Mouse (Mus musculus): ENCODE results near the gene Sema5b. TPM values are rescaled to one million over a fixed set of nuclear protein-coding genes. Genes with fewer than 3 reads are reported as not detected.

The Sema5b gene
- total and polyA plus RNA-seq, 2 experiments from 2014 or later: 12.8 to 30.1 TPM

DNA sequence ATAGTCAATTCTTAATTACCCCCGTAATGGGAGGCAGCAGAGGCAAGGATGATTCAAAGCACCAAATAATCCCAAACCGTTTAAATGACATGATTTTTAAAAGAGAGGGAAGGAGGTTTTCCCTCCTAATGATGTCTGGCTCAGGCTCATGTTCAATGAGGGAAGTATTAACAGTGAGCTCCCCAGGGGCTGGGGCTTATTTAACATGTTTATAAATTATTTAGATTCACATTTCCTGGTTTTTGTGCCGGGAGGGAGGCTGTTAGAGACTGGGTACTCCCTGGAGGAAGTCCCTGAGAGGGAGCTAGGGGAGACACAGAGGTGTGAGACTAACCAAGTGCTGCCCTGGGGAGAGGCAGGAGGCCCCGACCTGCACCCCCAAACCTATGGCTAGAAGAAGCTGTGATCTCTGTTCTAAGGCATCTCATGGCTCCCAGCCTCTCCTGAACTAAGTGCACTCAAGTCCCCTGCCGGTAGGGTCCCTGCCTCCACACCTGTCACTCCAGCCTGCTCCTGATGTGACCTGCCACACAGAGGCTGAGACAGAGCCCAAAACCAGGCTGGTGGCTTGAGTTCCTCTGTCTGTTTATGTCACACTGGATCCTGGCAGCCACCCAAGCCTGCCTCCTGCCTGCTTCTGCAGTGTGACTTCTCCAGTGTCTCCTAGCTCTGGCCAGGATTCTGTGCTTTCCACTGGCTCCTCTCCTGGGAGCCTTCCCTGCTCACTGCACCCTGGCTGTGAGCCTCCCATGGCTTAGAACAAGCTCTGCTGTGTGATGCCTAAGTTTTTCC, 51.5 kb downstream of the Sema5b start:
- H3K9me3 ChIP-seq (ENCODE audit: low read length): no peaks in the 10 kb centered on the region
- H3K36me3 ChIP-seq (ENCODE audit: insufficient read depth): no peaks in the 10 kb centered on the region
- no peak overlapping the region; the same call in 1 of the 2 replicates for H3K9ac ChIP-seq
- peaks cover 39% of the 10 kb centered on the region for H3K4me1 ChIP-seq (ENCODE audit: insufficient read depth)
- no peaks in the 10 kb centered on the region for H3K27me3 ChIP-seq (ENCODE audit: insufficient read depth, low read length)
- WGBS: 7% methylated on average over 5 of the region's 5 CpGs
- peak; percentile 74 for DNase-seq
- no peak overlapping the region for H3K4me3 ChIP-seq (ENCODE audit: low read depth, low read length)
- no peak overlapping the region for H3K4me2 ChIP-seq (ENCODE audit: low read depth)
- peak; percentile 41 for ATAC-seq
- TF ChIP-seq CTCF (IDR thresholded peaks at IDR 0.05; ENCODE audit: low read depth): peak; percentile 22; the same call in 1 of the 2 replicates
- H3K27ac ChIP-seq (ENCODE audit: low read depth, low read length): peak overlapping the region; percentile 46; the same call in 1 of the 2 replicates

DNA sequence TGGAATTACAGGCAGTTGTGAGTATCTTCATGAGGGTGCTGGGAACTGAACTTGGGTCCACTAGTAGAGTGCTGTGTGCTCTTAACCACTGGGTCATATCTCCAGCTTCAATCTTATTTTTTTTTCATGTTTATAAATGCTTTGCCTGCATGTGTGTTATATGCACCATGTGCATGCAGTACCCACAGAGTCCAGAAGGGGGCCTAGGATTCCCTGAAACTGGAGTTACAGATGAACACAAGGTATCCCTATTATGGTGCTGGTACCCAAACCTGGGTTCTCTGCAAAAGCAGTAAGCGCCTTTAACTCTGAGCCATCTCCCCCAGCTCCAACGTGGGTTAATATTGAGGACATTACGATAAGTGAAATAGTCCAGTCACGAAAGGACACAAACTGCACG, 52.5 kb downstream of the Sema5b start:
- no peak overlapping the region for H3K4me3 ChIP-seq (ENCODE audit: low read depth, low read length)
- no peak overlapping the region for H3K27ac ChIP-seq (ENCODE audit: low read depth, low read length)
- ATAC-seq (no peak), DNase-seq (no peak)
- H3K4me2 ChIP-seq (ENCODE audit: low read depth): no peak overlapping the region
- TF ChIP-seq CTCF (IDR thresholded peaks at IDR 0.05; ENCODE audit: low read depth): peak; percentile 48
- peaks cover 37% of the 10 kb centered on the region for H3K4me1 ChIP-seq (ENCODE audit: insufficient read depth)
- no peaks in the 10 kb centered on the region for H3K9me3 ChIP-seq (ENCODE audit: low read length)
- 94% methylated on average over 5 of the region's 5 CpGs for WGBS
- no peaks in the 10 kb centered on the region for H3K27me3 ChIP-seq (ENCODE audit: insufficient read depth, low read length)
- H3K9ac ChIP-seq: no peak overlapping the region
- H3K36me3 ChIP-seq (ENCODE audit: insufficient read depth): no peaks in the 10 kb centered on the region

DNA sequence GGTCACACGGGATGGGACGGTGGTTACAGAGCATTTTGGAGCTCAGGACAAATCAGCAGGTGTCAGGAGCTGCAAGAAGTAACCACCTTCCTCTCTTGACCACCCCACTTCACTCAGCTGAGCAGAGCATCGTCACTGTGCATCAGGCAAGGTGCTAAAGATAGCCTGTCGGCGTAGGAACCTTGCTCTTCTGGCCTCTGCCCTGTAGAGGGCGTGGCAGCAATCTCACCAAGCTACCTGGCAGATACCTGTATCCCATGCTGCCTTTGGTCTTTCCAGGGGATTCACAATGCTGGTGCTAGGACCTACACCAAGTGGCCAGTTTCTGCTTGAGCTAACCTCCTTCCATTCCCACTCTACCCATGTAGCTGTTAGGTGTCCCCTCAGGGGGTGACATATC, 55.3 kb downstream of the Sema5b start:
- Histone ChIP-seq H3K9ac (no peak overlapping the region), H3K4me3 (ENCODE audit: low read depth, low read length) (no peak overlapping the region), H3K27ac (ENCODE audit: low read depth, low read length) (peak overlapping the region; percentile 41; the same call in 1 of the 2 replicates), H3K9me3 (ENCODE audit: low read length) (no peaks in the 10 kb centered on the region), H3K4me2 (ENCODE audit: low read depth) (no peak overlapping the region), H3K36me3 (ENCODE audit: insufficient read depth) (no peaks in the 10 kb centered on the region), H3K4me1 (ENCODE audit: insufficient read depth) (peaks cover 41% of the 10 kb centered on the region), H3K27me3 (ENCODE audit: insufficient read depth, low read length) (no peaks in the 10 kb centered on the region)
- no peak for TF ChIP-seq CTCF (IDR thresholded peaks at IDR 0.05; ENCODE audit: low read depth)
- DNase-seq (no peak), ATAC-seq (no peak)
- 54% methylated on average over 6 of the region's 6 CpGs for WGBS

GRCm38 (mm10) chr16:35596661-35597350, 55.9 kb downstream of the Sema5b start:
- Histone ChIP-seq H3K36me3 (ENCODE audit: insufficient read depth) (no peaks in the 10 kb centered on the region), H3K27ac (ENCODE audit: low read depth, low read length) (peak overlapping the region; percentile 41; the same call in 1 of the 2 replicates), H3K9ac (no peak overlapping the region), H3K27me3 (ENCODE audit: insufficient read depth, low read length) (no peaks in the 10 kb centered on the region), H3K4me3 (ENCODE audit: low read depth, low read length) (no peak overlapping the region), H3K4me1 (ENCODE audit: insufficient read depth) (peaks cover 37% of the 10 kb centered on the region), H3K9me3 (ENCODE audit: low read length) (no peaks in the 10 kb centered on the region), H3K4me2 (ENCODE audit: low read depth) (no peak overlapping the region)
- WGBS: 15% methylated on average over 8 of the region's 8 CpGs
- TF ChIP-seq CTCF (IDR thresholded peaks at IDR 0.05; ENCODE audit: low read depth): no peak
- DNase-seq (peak; percentile 67), ATAC-seq (peak; percentile 65)

- no peak for TF ChIP-seq CTCF (IDR thresholded peaks at IDR 0.05; ENCODE audit: low read depth)
- 12% methylated on average over 6 of the region's 6 CpGs for WGBS
- Histone ChIP-seq H3K36me3 (ENCODE audit: insufficient read depth) (no peaks in the 10 kb centered on the region), H3K9ac (no peak overlapping the region), H3K4me1 (ENCODE audit: insufficient read depth) (peaks cover 35% of the 10 kb centered on the region), H3K27ac (ENCODE audit: low read depth, low read length) (no peak overlapping the region; the same call in 1 of the 2 replicates), H3K4me3 (ENCODE audit: low read depth, low read length) (no peak overlapping the region), H3K9me3 (ENCODE audit: low read length) (no peaks in the 10 kb centered on the region), H3K27me3 (ENCODE audit: insufficient read depth, low read length) (no peaks in the 10 kb centered on the region), H3K4me2 (ENCODE audit: low read depth) (no peak overlapping the region)
- DNase-seq: no peak
- ATAC-seq: peak; percentile 40; the same call in 1 of the 2 replicates
Observed at GRCm38 (mm10) chr16:35597991-35598390, 57.0 kb downstream of the Sema5b start.

DNA sequence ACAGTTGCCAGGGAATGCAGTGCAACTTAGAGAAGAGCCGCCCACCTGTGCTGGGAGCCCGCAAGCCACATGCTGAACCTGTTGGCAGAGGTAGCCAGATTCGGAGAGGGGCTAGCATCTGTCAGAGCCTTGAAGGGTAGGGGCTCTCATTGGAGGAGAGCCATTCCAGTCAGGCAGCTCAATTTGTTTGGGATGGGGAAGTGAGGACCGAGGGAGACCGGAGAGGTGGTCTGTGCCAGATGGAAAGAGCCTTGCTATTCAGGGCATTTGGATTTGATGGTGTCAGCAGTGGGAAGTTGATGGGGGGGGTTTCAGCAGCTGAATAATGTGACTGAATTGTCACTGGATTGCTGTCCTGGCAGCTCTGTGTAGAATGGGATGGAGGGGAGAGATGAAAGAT, 57.9 kb downstream of the Sema5b start:
- Histone ChIP-seq H3K27ac (ENCODE audit: low read depth, low read length) (no peak overlapping the region), H3K36me3 (ENCODE audit: insufficient read depth) (no peaks in the 10 kb centered on the region), H3K9ac (no peak overlapping the region), H3K4me1 (ENCODE audit: insufficient read depth) (peaks cover 40% of the 10 kb centered on the region), H3K4me3 (ENCODE audit: low read depth, low read length) (no peak overlapping the region), H3K9me3 (ENCODE audit: low read length) (no peaks in the 10 kb centered on the region), H3K4me2 (ENCODE audit: low read depth) (no peak overlapping the region), H3K27me3 (ENCODE audit: insufficient read depth, low read length) (no peaks in the 10 kb centered on the region)
- no peak for DNase-seq
- 29% methylated on average over 5 of the region's 5 CpGs for WGBS
- ATAC-seq: 0 out of 2 replicates have a peak, but pooled peaks have one; percentile 19
- no peak for TF ChIP-seq CTCF (IDR thresholded peaks at IDR 0.05; ENCODE audit: low read depth)

- no peak overlapping the region for H3K4me2 ChIP-seq (ENCODE audit: low read depth)
- no peak for TF ChIP-seq CTCF (IDR thresholded peaks at IDR 0.05; ENCODE audit: low read depth)
- no peaks in the 10 kb centered on the region for H3K27me3 ChIP-seq (ENCODE audit: insufficient read depth, low read length)
- no peaks in the 10 kb centered on the region for H3K9me3 ChIP-seq (ENCODE audit: low read length)
- 0 out of 2 replicates have a peak overlapping the region, but pooled peaks have one; percentile 15 for H3K27ac ChIP-seq (ENCODE audit: low read depth, low read length)
- H3K36me3 ChIP-seq (ENCODE audit: insufficient read depth): no peaks in the 10 kb centered on the region
- no peak for ATAC-seq
- H3K9ac ChIP-seq: no peak overlapping the region
- 59% methylated on average over 5 of the region's 5 CpGs for WGBS
- DNase-seq: no peak
- H3K4me1 ChIP-seq (ENCODE audit: insufficient read depth): peaks cover 46% of the 10 kb centered on the region
- H3K4me3 ChIP-seq (ENCODE audit: low read depth, low read length): no peak overlapping the region
Observed at GRCm38 (mm10) chr16:35600282-35600681, 59.3 kb downstream of the Sema5b start.
